Mouse (Mus musculus) olfactory bulb, adult 2 months (tissue): Measurements from ENCODE around the gene Aph1a. TPM values are rescaled to one million over a fixed set of nuclear protein-coding genes. Genes with fewer than 3 reads are reported as not detected.
"Not testable (repeated sequence)": the region's sequence is repeated elsewhere in the genome, so short reads cannot be mapped to it uniquely, and the experiment has no call there.

ENCODE experiments used
- H3K27ac ChIP-seq: fragments of 200-500 bp; 2 replicates; pipeline ENCODE4 v1.5.1; 2012; ENCODE audit warnings: low read depth, low read length; ENCODE audit not compliant: insufficient read depth
- H3K4me1 ChIP-seq: fragments of 200-500 bp; 2 replicates; pipeline ENCODE4 v1.6.1; 2012; ENCODE audit warnings: low read length; ENCODE audit not compliant: control insufficient read depth, insufficient read depth
- H3K4me3 ChIP-seq: fragments of 200-500 bp; 2 replicates; pipeline ENCODE4 v1.5.1; 2012; ENCODE audit warnings: mild to moderate bottlenecking, low read depth, low read length, moderate library complexity; ENCODE audit not compliant: insufficient read depth
- CTCF ChIP-seq: fragments of 200-500 bp; IDR thresholded peaks from 2 replicates; pipeline ENCODE4 v1.5.1; 2012; ENCODE audit warnings: low read depth, mild to moderate bottlenecking, low read length, moderate library complexity; ENCODE audit not compliant: insufficient read depth
- POLR2A ChIP-seq: fragments of 200-500 bp; IDR thresholded peaks from 2 replicates; pipeline ENCODE4 v1.6.1; 2012; ENCODE audit warnings: mild to moderate bottlenecking, low read depth, low read length, moderate library complexity; ENCODE audit not compliant: insufficient read depth
- WGBS: fragments of 180-500 bp; shearing (Covaris S2); methylation state at CpG from one replicate; pipeline ENCODE4 v1.1.7; 2018; 5-methylcytosine and 5-hydroxymethylcytosine counted together
- polyA plus RNA-seq: library from polyadenylated mRNA; stranded (reverse); fragments of >200 nt; gene quantifications from 2 replicates; pipeline ENCODE4 v1.2.4, GENCODE M21; 2012; ENCODE audit warnings: low replicate concordance; ENCODE audit not compliant: missing spikeins, insufficient read depth, insufficient read length

The Aph1a gene
- polyA plus RNA-seq, 1 experiment, result not detected

DNA sequence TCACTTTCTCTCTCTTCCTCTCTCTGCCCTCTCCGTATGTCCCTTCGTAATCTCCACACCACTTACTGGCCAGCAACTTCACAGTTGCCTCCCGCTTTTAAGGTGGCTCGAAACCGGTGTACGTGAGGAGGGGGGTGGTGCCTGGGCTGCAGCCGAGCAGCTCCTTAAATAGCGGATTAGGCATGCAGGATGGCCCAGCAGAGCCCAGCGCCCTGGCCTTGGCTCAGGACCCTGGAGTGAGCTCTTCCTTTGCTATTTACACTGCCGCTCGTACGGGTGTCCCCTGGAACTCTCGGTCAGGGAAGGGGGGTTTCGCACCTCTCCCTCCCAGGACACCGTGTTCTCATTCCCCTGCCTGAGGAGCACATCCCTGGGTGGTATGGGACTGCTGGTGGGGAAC, 10.8 kb downstream of the Aph1a start, which contains the start of gene Car14:
Gene Car14, minus strand, starts transcription at position 124 of the 400 bp plus-strand sequence.
- 4% methylated on average over 15 of the region's 15 CpGs for WGBS
- H3K4me1 ChIP-seq, result peaks cover 11% of the 10 kb centered on the region
- H3K4me3 ChIP-seq, result peak within 1 kb of the TSS; percentile 8; the same call in 1 of the 2 replicates
- TF ChIP-seq CTCF (no peak), POLR2A (no peak)
- no peak within 1 kb of the TSS for H3K27ac ChIP-seq

- no peak overlapping the region for H3K27ac ChIP-seq
- H3K4me3 ChIP-seq, result no peak overlapping the region
- WGBS, result 1% methylated on average over 18 of the region's 18 CpGs
- H3K4me1 ChIP-seq, result peaks cover 13% of the 10 kb centered on the region
- TF ChIP-seq CTCF (no peak), POLR2A (no peak)
Observed at GRCm38 (mm10) chr3:95905146-95905939, 11.6 kb downstream of the Aph1a start.

GRCm38 (mm10) chr3:95905940-95906492, 12.2 kb downstream of the Aph1a start:
- no peak overlapping the region for H3K27ac ChIP-seq
- H3K4me1 ChIP-seq, result peaks cover 15% of the 10 kb centered on the region
- TF ChIP-seq CTCF (peak; percentile 33; the same call in 1 of the 2 replicates), POLR2A (no peak)
- WGBS, result under 1% methylated on average over 12 of the region's 12 CpGs
- H3K4me3 ChIP-seq, result no peak overlapping the region

DNA sequence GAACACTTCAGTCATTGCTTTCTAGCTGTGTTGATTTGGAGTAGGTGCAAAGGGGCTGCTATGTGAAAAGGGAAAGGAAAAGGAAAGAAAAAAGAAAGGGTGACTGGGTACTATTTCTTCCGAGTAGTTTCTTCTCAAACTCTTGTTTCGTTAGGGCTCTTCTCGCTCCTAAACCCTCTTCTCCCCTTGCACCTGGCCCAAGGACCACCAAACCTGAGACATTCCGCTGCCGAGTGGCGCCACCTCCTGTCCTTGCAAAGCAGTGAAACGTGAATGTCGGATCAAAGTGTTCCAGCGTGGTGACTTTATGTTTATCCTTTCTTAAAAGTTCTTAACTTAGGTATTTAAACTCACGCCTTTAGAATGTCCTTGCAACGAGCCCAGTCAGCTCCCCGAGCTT, 13.1 kb downstream of the Aph1a start:
- TF ChIP-seq CTCF, result peak; percentile 74
- no peak for TF ChIP-seq POLR2A
- Histone ChIP-seq H3K27ac (no peak overlapping the region), H3K4me1 (peaks cover 15% of the 10 kb centered on the region), H3K4me3 (no peak overlapping the region)
- WGBS, result under 1% methylated on average over 12 of the region's 12 CpGs

DNA sequence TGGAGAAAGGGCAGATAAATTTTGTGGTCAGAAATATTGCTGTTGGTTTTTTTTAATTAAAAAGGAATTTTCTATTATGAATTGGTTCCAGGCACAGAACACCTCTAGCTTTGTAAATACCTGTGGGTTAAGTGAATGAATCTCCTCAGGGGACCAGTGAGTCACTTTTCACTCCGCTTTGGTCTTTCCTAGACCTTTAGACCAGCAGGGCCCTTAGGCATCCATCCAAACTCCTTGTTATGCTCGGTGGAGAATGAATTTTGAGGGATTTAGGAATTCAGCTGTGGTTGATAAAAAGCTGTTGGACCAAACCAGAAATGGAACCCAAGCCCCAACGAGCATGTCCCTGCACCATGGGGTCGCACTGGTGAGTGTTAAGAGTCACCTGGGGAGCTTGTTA, 13.8 kb downstream of the Aph1a start:
- WGBS, result 43% methylated on average over 4 of the region's 4 CpGs
- Histone ChIP-seq H3K27ac (no peak overlapping the region), H3K4me3 (no peak overlapping the region), H3K4me1 (peaks cover 15% of the 10 kb centered on the region)
- no peak for TF ChIP-seq POLR2A
- no peak for TF ChIP-seq CTCF

GRCm38 (mm10) chr3:95914706-95915105, 20.9 kb downstream of the Aph1a start:
- TF ChIP-seq POLR2A (no peak), CTCF (no peak)
- 97% methylated on average over 4 of the region's 4 CpGs for WGBS

GRCm38 (mm10) chr3:95916760-95917159, 23.0 kb downstream of the Aph1a start:
- H3K27ac ChIP-seq, result no peak overlapping the region
- peaks cover 6% of the 10 kb centered on the region for H3K4me1 ChIP-seq
- no peak for TF ChIP-seq POLR2A
- no peak for TF ChIP-seq CTCF
- no peak overlapping the region for H3K4me3 ChIP-seq
- 81% methylated on average over 7 of the region's 7 CpGs for WGBS

More at GRCm38 (mm10) chr3:95914706-95915105, 20.9 kb downstream of the Aph1a start:
- Histone ChIP-seq H3K4me1 (peaks cover 8% of the 10 kb centered on the region), H3K27ac (no peak overlapping the region), H3K4me3 (no peak overlapping the region)

DNA sequence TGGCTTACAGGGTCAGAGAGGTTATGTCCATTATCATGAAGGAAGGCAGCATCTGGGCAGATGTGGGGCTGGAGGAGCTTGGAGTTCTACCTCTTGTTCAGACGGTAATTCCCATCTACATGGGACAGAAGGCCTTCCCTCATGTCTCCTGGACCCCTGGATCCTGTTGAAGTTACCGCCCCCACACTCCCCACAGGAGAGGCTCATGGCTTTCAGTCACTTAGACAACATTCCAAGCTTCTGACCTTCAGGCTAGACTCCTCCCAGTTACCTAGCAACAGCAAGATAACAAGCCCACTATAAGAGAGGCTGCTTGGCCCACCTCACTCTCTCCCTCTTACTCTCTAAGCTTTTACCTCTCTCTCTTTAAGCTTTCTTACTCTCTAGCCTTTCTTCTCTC, 26.8 kb downstream of the Aph1a start:
- not testable (repeated sequence) for H3K4me1 ChIP-seq, H3K4me3 ChIP-seq, H3K27ac ChIP-seq
- WGBS, result 76% methylated on average over 2 of the region's 2 CpGs

GRCm38 (mm10) chr3:95923429-95923828, 29.7 kb downstream of the Aph1a start:
- not testable (repeated sequence) for H3K27ac ChIP-seq, H3K4me1 ChIP-seq, H3K4me3 ChIP-seq
- 94% methylated on average over 7 of the region's 7 CpGs for WGBS

- H3K4me1 ChIP-seq, result peaks cover 2% of the 10 kb centered on the region
- TF ChIP-seq CTCF, result no peak
- TF ChIP-seq POLR2A, result no peak
- H3K27ac ChIP-seq, result no peak overlapping the region
- H3K4me3 ChIP-seq, result no peak overlapping the region
- WGBS, result 80% methylated on average over 4 of the region's 4 CpGs
Observed at GRCm38 (mm10) chr3:95924185-95924584, 30.4 kb downstream of the Aph1a start.
